Mouse (Mus musculus) intestine, embryonic 16.5 days (tissue): ENCODE measurements around the gene Pgp. TPM values are rescaled to one million over a fixed set of nuclear protein-coding genes. Genes with fewer than 3 reads are reported as not detected.

ENCODE experiments used
- ATAC-seq: fragments of 200-750 bp; cut with Nextera tagmentation; 2 replicates; pipeline ENCODE4 v1.8.0; 2017; ENCODE audit warnings: moderate TSS enrichment, moderate library complexity
- H3K27ac ChIP-seq: fragments of 300-500 bp; sonication (generic); 2 replicates; pipeline ENCODE4 v1.5.1; 2014; ENCODE audit warnings: mild to moderate bottlenecking, low read length
- H3K27me3 ChIP-seq: fragments of 300-500 bp; sonication (generic); replicated peaks from 2 replicates; pipeline ENCODE4 v1.6.1; 2014; ENCODE audit warnings: low read length, control low read depth, mixed read lengths; ENCODE audit not compliant: control insufficient read depth, insufficient read depth
- H3K36me3 ChIP-seq: fragments of 300-500 bp; sonication (generic); 2 replicates; pipeline ENCODE4 v1.6.1; 2014; ENCODE audit warnings: low read length, control low read depth; ENCODE audit not compliant: control insufficient read depth, insufficient read depth
- H3K4me1 ChIP-seq: fragments of 300-500 bp; sonication (generic); 2 replicates; pipeline ENCODE4 v1.6.1; 2014; ENCODE audit warnings: low read length, control low read depth, mixed read lengths; ENCODE audit not compliant: control insufficient read depth, insufficient read depth
- H3K4me2 ChIP-seq: fragments of 300-500 bp; sonication (generic); 2 replicates; pipeline ENCODE4 v1.6.1; 2014; ENCODE audit warnings: low read depth, low read length, control low read depth
- H3K4me3 ChIP-seq: fragments of 300-500 bp; sonication (generic); 2 replicates; pipeline ENCODE4 v1.5.1; 2014; ENCODE audit warnings: mild to moderate bottlenecking, low read length
- H3K9ac ChIP-seq: fragments of 300-500 bp; sonication (generic); 2 replicates; pipeline ENCODE4 v1.6.1; 2014; ENCODE audit warnings: low read depth, low read length
- H3K9me3 ChIP-seq: fragments of 300-500 bp; sonication (generic); 2 replicates; pipeline ENCODE4 v1.6.1; 2016; ENCODE audit warnings: low read length, control low read depth; ENCODE audit not compliant: control insufficient read depth
- WGBS: fragments of 180-500 bp; shearing (Covaris S2); extraction: QIAGEN DNeasy Blood & Tissue Kit; methylation state at CpG from one replicate; pipeline ENCODE4 v1.1.7; 2014; 5-methylcytosine and 5-hydroxymethylcytosine counted together
- polyA plus RNA-seq: library from polyadenylated mRNA; unstranded; fragments of >200 nt; fragmentation: Nextera tagmentation; extraction: Ambion mirVana; gene quantifications from 2 replicates; pipeline ENCODE4 v1.2.1, GENCODE M21; 2015

Gene Pgp
- polyA plus RNA-seq, 1 experiment from 2014 or later: 87.1 TPM

- Histone ChIP-seq H3K27me3 (peaks cover 22% of the 10 kb centered on the region), H3K36me3 (no peaks in the 10 kb centered on the region), H3K4me1 (peaks cover 17% of the 10 kb centered on the region), H3K9me3 (no peaks in the 10 kb centered on the region), H3K4me3 (peak overlapping the region; percentile 71), H3K4me2 (peak overlapping the region; percentile 100), H3K27ac (no peak overlapping the region), H3K9ac (peak overlapping the region; percentile 71)
- ATAC-seq: peak; percentile 30; the same call in 1 of the 2 replicates
- WGBS: 23% methylated on average over 19 of the region's 19 CpGs
Measured at GRCm38 (mm10) chr17:24489265-24490030, 19.3 kb downstream of the Pgp start.

GRCm38 (mm10) chr17:24490399-24490798 lies 20.2 kb downstream of the Pgp start:
- Histone ChIP-seq H3K36me3 (no peaks in the 10 kb centered on the region), H3K9me3 (no peaks in the 10 kb centered on the region), H3K4me2 (no peak overlapping the region), H3K4me1 (peaks cover 15% of the 10 kb centered on the region), H3K27ac (no peak overlapping the region), H3K27me3 (peaks cover 21% of the 10 kb centered on the region), H3K4me3 (no peak overlapping the region), H3K9ac (no peak overlapping the region)
- ATAC-seq: no peak
- WGBS: 79% methylated on average over 4 of the region's 4 CpGs

GRCm38 (mm10) chr17:24494627-24495335 lies 24.6 kb downstream of the Pgp start:
- Histone ChIP-seq H3K9me3 (no peaks in the 10 kb centered on the region), H3K27ac (no peak overlapping the region), H3K4me1 (no peaks in the 10 kb centered on the region), H3K4me3 (no peak overlapping the region), H3K9ac (no peak overlapping the region), H3K36me3 (no peaks in the 10 kb centered on the region), H3K4me2 (no peak overlapping the region), H3K27me3 (peaks cover 5% of the 10 kb centered on the region; the same call in 1 of the 2 replicates)
- WGBS: 35% methylated on average over 2 of the region's 2 CpGs
- peak; percentile 39; the same call in 1 of the 2 replicates for ATAC-seq

GRCm38 (mm10) chr17:24495443-24495842 lies 25.3 kb downstream of the Pgp start:
- ATAC-seq: no peak
- Histone ChIP-seq H3K4me2 (no peak overlapping the region), H3K27me3 (no peaks in the 10 kb centered on the region), H3K27ac (no peak overlapping the region), H3K36me3 (no peaks in the 10 kb centered on the region), H3K9me3 (no peaks in the 10 kb centered on the region), H3K9ac (0 out of 2 replicates have a peak overlapping the region, but pooled peaks have one; percentile 19), H3K4me3 (no peak overlapping the region), H3K4me1 (no peaks in the 10 kb centered on the region)
- 83% methylated on average over 3 of the region's 3 CpGs for WGBS

- no peak for ATAC-seq
- no peaks in the 10 kb centered on the region for H3K4me1 ChIP-seq
- H3K9ac ChIP-seq: no peak overlapping the region; the same call in 1 of the 2 replicates
- no peak overlapping the region for H3K27ac ChIP-seq
- H3K4me2 ChIP-seq: no peak overlapping the region
- WGBS: 80% methylated on average over 1 of the region's 1 CpGs
- H3K9me3 ChIP-seq: no peaks in the 10 kb centered on the region
- no peaks in the 10 kb centered on the region for H3K27me3 ChIP-seq
- no peak overlapping the region for H3K4me3 ChIP-seq
- H3K36me3 ChIP-seq: no peaks in the 10 kb centered on the region
Measured at GRCm38 (mm10) chr17:24496026-24496425, 25.8 kb downstream of the Pgp start.

- Histone ChIP-seq H3K27ac (no peak overlapping the region), H3K4me3 (no peak overlapping the region), H3K9ac (no peak overlapping the region), H3K4me1 (peaks cover 8% of the 10 kb centered on the region), H3K27me3 (no peaks in the 10 kb centered on the region), H3K9me3 (no peaks in the 10 kb centered on the region), H3K36me3 (0 out of 2 replicates have a peak, but pooled peaks cover 3% of the 10 kb centered on the region), H3K4me2 (no peak overlapping the region)
- ATAC-seq: no peak
- WGBS: 47% methylated on average over 11 of the region's 11 CpGs
Measured at GRCm38 (mm10) chr17:24502208-24502607, 32.0 kb downstream of the Pgp start.

- Histone ChIP-seq H3K27me3 (no peaks in the 10 kb centered on the region), H3K4me2 (no peak overlapping the region)
Measured at GRCm38 (mm10) chr17:24504085-24504484, 33.9 kb downstream of the Pgp start.

GRCm38 (mm10) chr17:24505286-24505955 lies 35.2 kb downstream of the Pgp start:
- 88% methylated on average over 30 of the region's 30 CpGs for WGBS

More at GRCm38 (mm10) chr17:24504085-24504484, 33.9 kb downstream of the Pgp start:
- ATAC-seq: no peak
- WGBS: 90% methylated on average over 10 of the region's 10 CpGs
- Histone ChIP-seq H3K4me1 (peaks cover 14% of the 10 kb centered on the region), H3K9ac (no peak overlapping the region), H3K4me3 (no peak overlapping the region), H3K27ac (no peak overlapping the region), H3K9me3 (no peaks in the 10 kb centered on the region), H3K36me3 (peaks cover 6% of the 10 kb centered on the region; the same call in 1 of the 2 replicates)

More at GRCm38 (mm10) chr17:24505286-24505955, 35.2 kb downstream of the Pgp start:
- Histone ChIP-seq H3K9ac (no peak overlapping the region), H3K9me3 (no peaks in the 10 kb centered on the region), H3K4me1 (peaks cover 14% of the 10 kb centered on the region), H3K4me2 (no peak overlapping the region), H3K27me3 (no peaks in the 10 kb centered on the region), H3K36me3 (peaks cover 14% of the 10 kb centered on the region), H3K27ac (no peak overlapping the region), H3K4me3 (no peak overlapping the region)
- ATAC-seq: no peak
